Mouse (Mus musculus) G1E-ER4 (cell line): Measurements from ENCODE around the gene Rmi2. TPM values are rescaled to one million over a fixed set of nuclear protein-coding genes. Genes with fewer than 3 reads are reported as not detected.

ENCODE experiments used
- GATA1 ChIP-seq: IDR thresholded peaks from one replicate; pipeline ENCODE4 v1.8.0; 2012; ENCODE audit warnings: low read length, inconsistent platforms
- polyA plus RNA-seq: library from polyadenylated mRNA; stranded (reverse); fragments of >175 nt; gene quantifications from 2 replicates; pipeline ENCODE4 v1.2.3, GENCODE M21; 2012

Gene Rmi2
- polyA plus RNA-seq, 1 experiment: 7.3 TPM

DNA sequence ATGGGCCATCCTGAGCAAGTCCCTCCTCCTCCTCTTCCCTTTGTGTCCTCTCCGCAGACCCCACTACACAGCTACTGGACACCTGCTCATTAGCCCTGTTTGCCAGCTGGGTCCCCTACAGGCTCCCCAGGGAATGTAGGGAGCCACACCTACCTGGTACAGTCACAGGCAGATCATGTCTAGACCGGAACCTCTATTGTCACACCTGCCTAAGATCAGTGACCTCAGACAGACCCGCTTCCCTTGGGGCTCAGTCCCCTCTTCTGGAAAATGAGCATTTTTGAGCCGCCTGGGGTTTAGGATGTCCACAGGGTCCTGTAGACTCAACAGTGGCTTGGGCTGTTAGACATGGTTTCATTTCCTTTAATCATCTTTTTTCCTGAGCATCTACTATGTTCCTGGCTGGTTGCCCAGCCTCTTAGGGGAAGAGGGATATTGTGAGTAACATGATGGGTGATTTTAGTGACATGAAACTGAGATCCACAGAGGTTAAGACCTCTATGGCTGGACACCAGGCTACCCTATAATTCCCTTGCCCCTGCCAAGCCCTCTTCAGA, 16.2 kb upstream of the Rmi2 start:
- TF ChIP-seq GATA1: no peak

DNA sequence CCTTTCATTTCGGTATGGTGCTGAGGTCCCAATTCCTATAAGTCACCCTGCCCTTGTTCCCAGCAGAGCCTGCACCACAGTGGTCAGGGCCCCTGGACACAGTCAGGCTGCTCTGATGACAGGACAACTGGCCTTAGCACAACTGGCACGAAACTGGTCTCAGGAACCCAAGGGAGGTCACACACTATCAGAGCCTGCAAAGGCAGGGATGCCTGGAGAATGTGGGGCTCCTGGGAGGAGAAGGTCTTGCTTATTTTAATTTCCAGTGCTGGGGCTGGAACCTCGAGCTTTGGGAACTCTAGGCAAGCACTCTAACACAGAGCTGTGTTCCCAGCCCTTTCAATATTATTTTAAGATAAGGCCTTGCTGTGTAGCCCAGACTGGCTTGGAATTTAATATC, 14.9 kb upstream of the Rmi2 start:
- no peak for TF ChIP-seq GATA1

DNA sequence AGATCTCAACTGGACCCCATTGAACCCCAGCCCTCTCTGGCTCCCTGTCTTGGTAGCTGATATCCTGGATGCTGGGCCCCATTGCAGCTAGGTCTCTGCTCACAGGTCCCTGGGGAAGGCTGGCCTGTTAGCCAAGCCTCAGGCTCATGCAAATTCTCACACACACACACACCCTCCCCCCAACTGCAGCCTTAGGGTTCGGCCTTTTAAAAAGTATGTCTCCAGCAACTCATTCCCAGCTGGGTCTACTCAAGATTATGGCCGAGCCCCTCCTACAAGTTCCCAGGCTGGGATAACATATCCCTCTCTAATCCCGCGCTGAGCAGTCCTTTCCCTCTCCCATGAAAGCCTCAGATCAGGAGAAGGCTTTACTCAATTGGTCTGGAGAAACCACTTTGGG, 13.5 kb upstream of the Rmi2 start:
- TF ChIP-seq GATA1: no peak

DNA sequence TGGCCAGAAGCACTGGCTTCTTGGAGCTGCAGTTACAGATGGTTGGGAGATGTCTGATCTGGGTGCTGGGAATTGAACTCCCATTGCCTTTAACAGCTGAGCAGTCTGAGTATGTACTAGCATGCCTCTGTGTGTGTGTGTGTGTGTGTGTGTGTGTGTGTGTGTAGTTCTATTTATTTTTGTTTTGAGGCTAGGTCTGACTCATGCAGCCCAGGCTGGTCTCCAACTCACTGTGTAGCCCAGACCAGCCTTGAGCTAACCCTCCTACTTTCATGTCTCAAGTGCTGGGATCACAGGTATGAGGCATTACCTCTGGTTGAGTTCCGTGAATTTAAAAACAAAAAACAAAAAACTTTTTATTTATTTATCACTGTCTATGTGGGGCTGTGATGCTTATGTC, 10.3 kb upstream of the Rmi2 start:
- TF ChIP-seq GATA1: no peak

DNA sequence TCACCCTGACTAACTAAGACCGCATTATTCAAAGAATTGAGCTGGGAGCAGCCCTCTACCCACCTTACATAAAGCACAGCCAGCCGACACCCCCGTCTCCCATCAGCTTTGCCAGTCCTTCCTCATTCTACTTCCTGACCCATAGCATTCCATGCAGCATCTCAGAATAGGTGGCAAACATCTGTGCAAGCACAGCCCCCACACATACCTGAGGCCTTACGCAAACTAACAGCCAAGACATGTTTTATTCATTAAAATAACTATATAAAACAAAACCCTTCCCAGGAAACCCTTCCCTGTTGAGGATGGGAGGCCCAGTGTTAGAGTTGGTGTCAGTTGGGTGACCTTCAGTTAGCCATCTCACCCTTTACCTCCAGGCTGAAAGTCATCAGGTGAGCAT, 9.0 kb upstream of the Rmi2 start:
- no peak for TF ChIP-seq GATA1

DNA sequence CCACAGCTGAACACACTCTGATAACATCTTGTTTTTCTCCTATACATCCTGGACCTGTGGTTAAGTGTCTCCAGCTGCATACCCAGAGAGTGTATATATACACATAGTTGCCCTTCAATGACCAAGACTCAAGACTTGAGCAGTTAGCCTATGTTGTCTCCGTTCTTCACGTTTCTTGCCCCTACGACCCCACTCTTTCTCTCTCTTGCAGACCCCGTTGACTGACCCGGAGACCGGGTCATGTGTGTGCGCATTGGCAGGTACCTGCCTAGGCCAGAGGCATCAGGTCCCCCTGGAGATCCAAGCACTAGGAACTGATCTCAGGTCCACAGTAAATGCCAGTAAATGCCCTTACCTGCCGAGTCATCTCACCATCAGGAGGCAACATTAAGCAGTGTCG, 7.6 kb upstream of the Rmi2 start:
- TF ChIP-seq GATA1: no peak

DNA sequence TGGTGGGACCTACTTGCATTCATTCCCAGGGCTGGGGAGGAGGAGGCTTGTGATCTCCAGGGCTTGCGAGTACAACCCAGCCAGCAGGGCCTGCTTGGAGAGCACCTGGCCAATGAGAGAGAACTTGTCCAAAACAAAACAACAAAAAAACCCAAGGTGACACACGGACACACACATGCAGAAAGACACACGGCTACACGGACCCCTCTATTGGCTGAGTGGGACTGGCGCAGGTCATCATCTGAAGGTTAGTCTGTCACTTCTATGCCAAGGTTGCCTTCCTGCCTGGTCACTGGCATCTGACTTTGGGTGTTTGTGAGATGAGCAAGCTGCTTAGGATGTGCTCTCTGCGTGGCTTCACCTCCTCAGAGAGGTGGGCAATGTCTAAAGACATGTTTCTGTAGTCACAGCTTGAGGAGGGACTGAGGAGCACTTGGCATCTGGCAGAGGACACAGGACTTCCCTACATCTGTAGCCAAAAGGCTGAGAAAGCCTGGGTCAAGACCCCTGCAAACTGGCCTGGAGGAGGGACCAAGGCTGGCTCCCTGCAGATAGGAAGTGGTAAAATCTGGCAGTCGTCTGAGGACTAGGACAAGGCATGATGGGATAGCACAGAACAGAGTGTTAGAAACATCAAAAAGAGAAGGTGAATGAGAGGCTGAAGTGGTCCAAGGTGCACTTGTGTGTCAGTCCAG, 6.9 kb upstream of the Rmi2 start:
- no peak for TF ChIP-seq GATA1

DNA sequence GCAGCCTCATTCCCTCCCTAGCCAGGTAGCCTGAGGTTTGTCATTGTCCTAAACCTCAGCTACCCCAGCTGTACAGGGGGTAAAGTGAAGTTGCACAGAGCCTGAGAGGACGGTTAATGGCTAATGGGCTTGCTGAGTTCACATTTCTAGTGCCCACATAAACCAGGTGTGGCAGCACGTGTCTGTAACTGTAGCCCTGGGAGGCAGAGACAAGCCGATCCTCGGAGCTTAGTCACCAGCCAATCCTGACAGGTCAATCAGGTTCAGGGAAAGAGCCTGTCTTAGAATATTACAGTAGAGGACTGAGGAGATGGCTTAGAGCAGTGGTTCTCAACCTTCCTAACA, 6.4 kb upstream of the Rmi2 start:
- TF ChIP-seq GATA1: no peak

DNA sequence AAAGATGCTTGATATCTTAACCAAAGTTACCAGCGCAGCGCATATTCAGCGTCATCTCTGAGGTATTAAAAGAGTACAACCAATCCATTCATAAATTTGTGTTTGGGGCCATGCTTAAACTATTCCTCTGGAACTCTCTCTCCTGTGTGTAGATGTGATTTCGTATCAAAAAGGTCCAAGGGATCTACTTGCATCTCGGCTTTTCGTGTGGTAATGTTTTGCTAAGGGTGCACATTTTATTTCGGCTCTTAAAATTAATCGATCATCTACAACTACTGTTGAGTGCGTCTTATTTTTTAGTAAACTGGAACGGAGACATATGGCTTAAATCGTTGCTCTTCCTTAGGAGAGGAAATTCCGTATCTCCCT, 333 bp upstream of the Rmi2 start:
- TF ChIP-seq GATA1: no peak

DNA sequence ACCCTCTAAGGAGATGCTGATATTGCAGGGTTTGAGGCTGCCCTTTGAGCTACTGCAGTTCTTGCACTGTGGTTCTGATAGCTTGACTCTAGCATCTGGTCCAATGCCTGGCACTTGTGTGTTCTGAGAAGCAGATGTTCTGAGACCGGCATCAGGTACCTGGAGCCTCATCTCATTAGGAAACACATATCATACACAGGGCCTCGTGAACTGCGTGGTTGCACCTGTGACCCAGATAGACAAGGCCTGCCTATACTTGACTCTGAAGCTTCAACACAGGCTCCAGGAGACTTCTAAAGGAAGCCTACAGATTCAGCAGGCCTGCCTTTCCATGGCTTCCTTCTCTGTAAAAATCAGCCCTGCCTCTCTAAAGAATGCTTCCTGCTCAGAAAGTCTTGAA, 1.5 kb downstream of the Rmi2 start:
- no peak for TF ChIP-seq GATA1

DNA sequence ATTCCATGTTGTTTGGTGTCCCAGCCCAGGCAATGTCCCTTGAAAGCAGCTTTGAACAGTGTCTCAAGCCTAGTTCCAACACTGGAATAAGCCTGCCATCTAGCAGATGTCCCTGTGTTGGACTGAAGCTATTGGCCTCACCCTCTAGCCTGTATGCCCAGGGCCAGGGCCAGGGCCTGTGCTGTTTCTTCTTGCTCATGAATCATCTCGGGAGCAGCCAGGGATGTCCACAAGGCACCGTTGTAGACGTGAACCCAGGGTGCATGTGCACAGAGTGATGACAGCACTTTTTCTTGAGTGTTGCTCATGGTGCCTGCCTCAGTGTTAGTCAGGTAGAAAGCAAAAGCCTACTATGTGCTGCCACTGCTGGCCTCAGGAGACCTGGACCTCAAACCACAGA, 2.4 kb downstream of the Rmi2 start:
- no peak for TF ChIP-seq GATA1

DNA sequence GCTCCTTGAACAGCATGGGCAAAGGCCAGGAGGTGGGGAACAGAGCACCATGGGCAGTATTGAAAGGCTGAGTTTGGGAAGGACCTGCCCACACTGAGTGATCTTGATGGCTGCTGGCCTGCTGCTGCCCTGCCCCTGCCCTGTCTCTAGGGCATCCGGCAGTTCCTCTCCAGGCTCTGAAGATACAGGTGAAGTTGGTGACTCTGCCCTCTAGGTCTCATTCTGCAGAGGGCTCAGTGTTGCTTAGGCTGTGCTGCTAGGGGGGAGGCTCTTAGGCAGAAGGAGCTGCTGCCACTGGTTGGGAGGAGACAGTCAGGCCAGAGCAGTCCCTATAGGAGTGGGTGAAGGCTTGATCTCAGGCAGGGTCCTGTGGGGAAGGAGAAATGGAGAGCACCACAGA, 3.0 kb downstream of the Rmi2 start:
- no peak for TF ChIP-seq GATA1

DNA sequence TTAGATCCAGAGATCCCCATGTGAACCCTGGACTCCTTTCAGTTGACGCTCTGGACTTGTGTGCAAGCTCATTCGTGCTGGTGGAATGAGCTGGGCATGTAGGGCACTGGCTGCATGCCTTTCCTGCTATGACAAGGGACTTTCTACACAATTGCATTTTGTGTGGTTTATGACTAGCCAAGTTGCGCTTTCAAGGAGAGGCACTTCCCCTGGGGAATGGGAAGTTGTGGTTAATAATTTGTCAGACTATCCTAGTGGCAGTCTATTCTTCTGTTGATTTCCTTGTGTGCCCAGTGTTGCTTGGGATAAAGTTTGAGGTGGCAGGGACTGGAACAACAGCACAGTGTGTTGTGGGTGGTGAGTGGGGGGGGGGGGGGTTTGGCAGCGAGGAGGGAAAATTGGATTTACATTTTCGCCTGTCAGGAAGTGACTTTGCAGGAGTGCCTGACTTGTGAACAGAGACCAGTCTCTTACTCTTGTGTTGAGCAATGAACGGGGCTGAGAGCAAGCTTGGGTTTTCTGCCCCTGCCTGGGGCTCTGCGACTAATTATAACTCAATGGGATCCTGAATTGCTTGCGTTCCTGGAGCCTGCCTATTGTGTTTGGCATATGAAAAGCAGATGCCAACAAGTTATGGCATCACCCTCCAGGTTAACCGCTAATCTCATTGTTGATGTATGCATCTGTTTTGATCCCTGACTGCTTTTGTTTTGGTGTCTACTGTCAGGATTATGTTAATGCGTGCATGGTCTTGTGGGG, 3.8 kb downstream of the Rmi2 start:
- TF ChIP-seq GATA1: no peak

DNA sequence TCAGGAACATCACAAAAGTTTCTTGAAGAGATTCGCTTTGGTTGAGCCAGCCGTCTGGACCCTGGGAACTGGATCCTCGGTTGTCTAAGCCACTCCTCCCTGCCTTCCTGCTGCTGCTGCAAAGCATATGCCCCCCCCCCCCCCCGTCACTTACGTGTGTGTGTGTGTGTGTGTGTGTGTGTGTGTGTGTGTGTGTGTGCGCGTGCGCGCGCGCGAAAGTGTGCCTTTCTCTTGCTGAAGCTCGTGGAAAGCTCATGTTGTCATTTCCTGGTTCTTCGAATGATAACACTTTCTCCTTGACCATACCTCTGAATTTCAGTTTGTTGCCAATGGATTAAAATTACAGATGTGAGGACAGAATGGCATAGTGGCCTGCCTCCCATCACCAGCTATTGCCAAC, 5.2 kb downstream of the Rmi2 start:
- TF ChIP-seq GATA1: no peak

DNA sequence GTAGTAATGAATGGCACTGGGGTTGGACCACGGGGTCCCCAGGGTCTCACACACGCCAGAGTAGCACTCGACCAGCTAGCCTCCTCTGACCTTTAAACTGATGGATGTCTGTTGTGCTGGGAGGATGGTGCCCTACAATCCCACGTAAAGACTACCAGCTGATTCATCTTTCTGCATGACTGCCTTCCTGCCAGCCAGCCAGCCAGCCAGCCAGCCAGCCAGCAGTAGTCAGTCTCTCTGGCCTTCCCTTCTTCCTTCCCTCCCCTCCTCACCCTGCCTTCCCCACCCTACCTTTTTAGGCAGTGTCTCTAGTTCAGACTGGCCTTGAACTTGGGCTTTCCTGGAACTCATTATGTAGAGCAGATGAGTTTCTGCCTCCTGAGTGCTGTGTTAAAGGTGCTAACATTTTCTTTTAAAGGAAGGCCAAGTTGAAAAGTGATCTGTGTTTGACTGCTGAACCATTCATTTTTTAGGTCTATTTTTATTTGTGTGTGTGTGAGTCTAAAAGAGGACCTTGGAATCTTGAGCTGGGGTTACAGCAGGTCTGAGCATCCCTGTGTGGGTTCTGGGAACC, 7.5 kb downstream of the Rmi2 start:
- no peak for TF ChIP-seq GATA1

DNA sequence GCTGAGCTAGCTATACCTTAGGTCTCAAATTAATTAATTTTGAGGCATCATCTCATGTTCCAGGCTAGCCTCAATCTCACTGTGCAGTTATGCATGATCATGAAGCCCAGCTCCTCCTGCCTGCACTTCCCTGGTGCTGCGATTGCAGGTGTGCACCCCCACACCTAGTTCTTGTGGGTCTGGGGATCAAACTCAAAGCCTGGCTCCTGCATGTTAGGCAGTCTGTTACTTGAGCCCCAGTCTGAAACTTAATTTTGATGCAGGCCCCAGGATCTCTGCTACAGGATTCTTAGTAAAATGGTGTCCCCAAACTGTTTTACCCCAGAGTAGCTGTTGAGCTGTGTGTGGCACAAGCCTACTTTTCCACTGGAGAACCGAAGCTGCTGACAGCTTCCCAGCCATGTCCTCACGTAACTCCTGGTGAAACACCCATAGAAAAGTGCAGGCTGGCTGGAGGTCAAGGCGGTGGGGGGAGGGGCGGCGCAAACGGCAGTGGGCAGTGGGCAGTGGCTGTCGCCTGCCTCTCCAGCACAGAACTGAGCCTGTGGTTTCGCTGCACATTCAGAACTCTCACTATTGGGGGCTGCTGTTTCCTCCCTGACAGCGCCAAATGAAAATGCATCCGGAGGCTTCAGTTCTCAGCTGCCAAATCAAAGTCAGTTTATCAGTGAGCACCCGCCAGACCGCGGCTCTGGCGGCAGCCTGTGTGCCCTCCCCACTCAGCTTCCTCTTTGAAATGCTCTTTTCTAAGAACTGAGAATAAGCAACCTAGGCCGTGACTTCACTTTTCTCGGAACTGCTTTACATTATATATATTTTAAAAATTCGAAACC, 8.8 kb downstream of the Rmi2 start:
- no peak for TF ChIP-seq GATA1

DNA sequence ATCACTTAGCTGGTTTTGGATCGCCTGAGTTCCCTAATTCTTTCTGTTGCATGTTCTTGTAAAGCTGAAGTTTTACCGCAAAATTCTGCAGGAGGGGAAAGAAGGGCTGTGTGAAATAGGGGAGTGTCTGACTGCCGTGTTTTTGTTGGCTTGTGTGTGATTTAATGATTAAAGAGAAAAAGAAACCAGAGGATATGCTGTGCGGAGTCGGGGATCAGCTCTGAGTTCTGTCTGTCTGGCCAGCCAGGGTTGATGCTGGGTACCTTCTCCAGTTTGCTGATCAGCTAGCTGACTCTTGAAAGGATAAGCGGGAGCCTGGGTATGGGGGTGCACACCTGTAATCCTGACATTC, 9.4 kb downstream of the Rmi2 start:
- no peak for TF ChIP-seq GATA1
